Mouse (Mus musculus) lung, adult 2 months (tissue): ENCODE data around the gene Mylpf. TPM values are rescaled to one million over a fixed set of nuclear protein-coding genes. Genes with fewer than 3 reads are reported as not detected.
"Not testable (repeated sequence)": the region's sequence is repeated elsewhere in the genome, so short reads cannot be mapped to it uniquely, and the experiment has no call there.

Experiments
- DNase-seq: peaks from one replicate; pipeline ENCODE4 v3.0.0; 2022
- H3K4me1 ChIP-seq: fragments of 200-500 bp; 2 replicates; pipeline ENCODE4 v1.6.1; 2011; ENCODE audit warnings: low read length; ENCODE audit not compliant: control insufficient read depth, insufficient read depth
- H3K4me3 ChIP-seq: fragments of 200-500 bp; replicated peaks from 2 replicates; pipeline ENCODE3; 2011; ENCODE audit warnings: low read depth, mild to moderate bottlenecking, control low read depth, low read length; ENCODE audit errors: extremely low read depth
- CTCF ChIP-seq: fragments of 200-500 bp; IDR thresholded peaks from 2 replicates; pipeline ENCODE4 v1.5.1; 2011; ENCODE audit warnings: mild to moderate bottlenecking, low read length, control low read depth; ENCODE audit not compliant: insufficient read depth
- POLR2A ChIP-seq: fragments of 200-500 bp; IDR thresholded peaks from 2 replicates; pipeline ENCODE4 v1.6.1; 2011; ENCODE audit warnings: low read depth, mild to moderate bottlenecking, control low read depth, low read length, borderline replicate concordance; ENCODE audit errors: extremely low read depth
- WGBS: fragments of 180-500 bp; shearing (Covaris S2); methylation state at CpG from one replicate; pipeline ENCODE4 v1.1.7; 2018; 5-methylcytosine and 5-hydroxymethylcytosine counted together
- polyA plus RNA-seq: library from polyadenylated mRNA; depleted of rRNA; stranded (reverse); fragments of >200 nt; gene quantifications from 2 replicates; pipeline ENCODE4 v1.2.3, GENCODE M21; 2012

Gene Mylpf
- polyA plus RNA-seq, 1 experiment: 135 TPM

DNA sequence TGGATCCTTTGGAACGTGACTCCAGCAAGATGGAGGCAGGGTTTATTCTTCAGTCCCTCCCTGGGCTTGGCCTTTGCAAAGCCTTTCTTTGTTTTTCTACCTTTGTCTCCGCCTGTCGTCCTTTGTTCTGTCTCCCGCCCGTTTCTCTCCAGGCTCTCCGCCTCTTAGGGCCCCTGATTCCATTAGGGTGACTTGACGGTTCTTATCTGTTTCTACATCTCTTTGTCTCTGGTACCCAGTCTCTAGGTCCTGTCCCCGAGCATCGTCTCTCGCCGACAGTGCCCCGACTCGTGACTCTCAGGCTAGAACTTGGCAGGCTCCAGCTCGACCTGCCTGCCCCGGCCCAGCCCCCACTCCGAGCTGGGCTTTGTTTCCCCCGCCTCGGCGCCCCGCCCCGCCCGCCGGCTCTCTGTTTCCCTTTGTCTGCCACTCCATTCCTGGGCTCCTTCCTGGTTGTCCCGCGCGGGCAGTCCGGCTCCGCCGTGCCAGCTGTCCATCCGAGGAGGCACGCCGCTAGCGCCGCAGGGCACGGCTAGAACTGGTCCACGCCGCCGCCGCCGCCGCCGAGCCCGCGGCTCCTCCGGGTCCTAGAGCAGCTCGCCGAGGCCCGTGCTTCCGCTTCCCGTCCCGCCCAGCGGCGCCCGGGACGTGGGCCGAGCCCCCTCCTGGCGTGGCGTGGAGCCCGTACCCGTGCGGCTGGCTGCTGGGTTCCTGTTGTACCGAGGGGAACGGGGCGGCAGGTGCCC is 24.1 kb downstream of the Mylpf start, which contains the start of the genes Zfp553 and Sept1:
Gene Zfp553, plus strand, starts transcription at position 440 of the 746 bp plus-strand sequence.
Gene Sept1, minus strand, starts transcription at position 509 of the 746 bp plus-strand sequence.
- Histone ChIP-seq H3K4me1 (peaks cover 5% of the 10 kb centered on the region; the same call in 1 of the 2 replicates), H3K4me3 (peak within 1 kb of the TSS; percentile 77)
- under 1% methylated on average over 64 of the region's 64 CpGs for WGBS
- peak; percentile 88 for DNase-seq
- peak; percentile 45; the same call in 1 of the 2 replicates for TF ChIP-seq POLR2A
- TF ChIP-seq CTCF: no peak

DNA sequence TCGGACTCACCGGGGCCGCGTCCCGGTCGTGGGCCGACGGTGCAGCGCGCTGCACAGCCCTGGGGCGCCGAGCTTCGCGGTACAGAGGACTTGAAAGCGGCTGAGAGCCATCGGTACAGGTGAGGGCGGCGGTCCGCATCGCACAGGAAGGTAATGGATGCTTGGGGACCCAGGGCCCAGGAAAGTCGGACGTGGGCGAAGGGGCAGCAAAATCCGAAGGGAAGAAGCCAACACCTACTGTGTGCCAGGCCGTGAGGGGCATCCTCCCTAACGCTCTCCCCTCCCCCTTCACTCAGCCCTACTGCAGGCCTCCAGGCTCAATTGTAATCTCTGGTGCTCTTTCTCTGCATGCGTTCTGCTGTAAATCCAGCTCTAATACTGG is 24.7 kb downstream of the Mylpf start:
- Histone ChIP-seq H3K4me1 (peaks cover 5% of the 10 kb centered on the region; the same call in 1 of the 2 replicates), H3K4me3 (peak overlapping the region; percentile 77)
- TF ChIP-seq POLR2A (no peak), CTCF (no peak)
- 0% methylated on average over 27 of the region's 27 CpGs for WGBS
- no peak for DNase-seq

DNA sequence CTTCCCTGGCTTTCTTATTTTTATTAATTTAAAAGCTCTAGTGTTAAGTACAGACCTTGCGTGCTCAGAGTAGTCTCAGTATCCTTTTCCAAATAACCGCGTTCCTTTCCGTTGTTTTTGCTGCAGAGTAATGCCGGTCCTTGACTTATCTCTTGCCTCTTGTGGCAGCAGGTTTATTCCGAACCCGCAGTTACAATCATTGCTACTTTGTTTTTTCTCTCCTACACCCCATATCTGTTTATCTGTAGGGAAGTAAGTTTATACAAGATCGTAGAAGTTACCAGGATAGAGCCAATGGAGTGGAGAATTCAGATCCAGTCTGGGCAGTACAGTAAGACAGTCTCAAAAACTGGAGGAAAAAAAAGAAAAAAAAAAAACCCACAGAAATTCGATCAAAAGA is 25.1 kb downstream of the Mylpf start:
- TF ChIP-seq CTCF (no peak), POLR2A (no peak)
- DNase-seq: no peak
- whole genome bisulfite sequencing: 3% methylated on average over 9 of the region's 9 CpGs
- Histone ChIP-seq H3K4me3 (peak overlapping the region; percentile 16), H3K4me1 (peaks cover 5% of the 10 kb centered on the region; the same call in 1 of the 2 replicates)

DNA sequence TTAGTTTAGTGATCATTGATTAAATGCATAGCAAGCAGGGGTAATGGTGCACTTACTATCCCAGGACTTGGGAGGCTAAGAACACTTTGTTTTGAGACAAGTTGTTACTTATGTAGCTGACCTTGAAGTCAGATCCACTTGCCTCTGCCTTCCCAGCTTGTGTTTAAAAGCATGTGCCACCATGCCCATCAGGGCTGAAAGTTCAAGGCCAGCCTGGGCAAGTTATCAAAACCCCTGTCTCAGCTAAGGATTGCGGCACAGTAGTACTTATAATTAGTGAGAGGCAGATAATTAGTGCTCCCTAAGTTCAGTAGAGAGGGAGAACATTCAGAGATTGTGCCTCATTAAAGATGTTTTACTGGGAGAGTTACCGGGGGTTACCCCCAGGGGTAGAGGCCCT is 26.1 kb downstream of the Mylpf start:
- WGBS: 97% methylated on average over 2 of the region's 2 CpGs
- H3K4me1 ChIP-seq: peaks cover 5% of the 10 kb centered on the region; the same call in 1 of the 2 replicates
- TF ChIP-seq POLR2A (no peak), CTCF (no peak)

DNA sequence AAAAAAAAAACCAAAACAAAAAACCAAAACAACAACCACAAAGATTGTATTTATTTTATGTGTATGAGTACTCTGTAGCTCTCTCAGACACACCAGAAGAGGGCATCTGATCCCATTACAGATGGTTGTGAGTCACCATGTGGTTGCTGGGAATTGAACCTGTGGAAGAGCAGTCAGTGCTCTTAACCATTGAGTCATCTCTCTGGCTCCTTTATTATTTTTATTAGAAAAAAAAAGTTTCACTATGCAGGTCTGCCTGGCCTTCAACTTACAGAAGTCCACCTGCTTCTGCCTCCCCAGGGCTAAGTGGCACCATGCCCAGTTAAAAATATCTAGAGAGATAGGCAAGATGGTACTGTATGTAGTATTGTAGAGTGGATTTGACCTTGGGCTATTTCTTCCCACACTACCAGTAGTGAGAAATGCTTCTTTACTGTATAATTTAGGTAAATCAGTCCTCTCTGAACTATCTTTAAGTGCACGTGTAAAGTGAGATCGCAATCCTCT is 34.7 kb downstream of the Mylpf start:
- 42% methylated on average over 2 of the region's 2 CpGs for whole genome bisulfite sequencing
- DNase-seq: no peak
- Histone ChIP-seq H3K4me3 (no peak overlapping the region), H3K4me1 (peaks cover 10% of the 10 kb centered on the region)
- TF ChIP-seq CTCF: no peak
- no peak for TF ChIP-seq POLR2A

More for the DNA sequence above, 26.1 kb downstream of the Mylpf start:
- DNase-seq: no peak
- no peak overlapping the region for H3K4me3 ChIP-seq

DNA sequence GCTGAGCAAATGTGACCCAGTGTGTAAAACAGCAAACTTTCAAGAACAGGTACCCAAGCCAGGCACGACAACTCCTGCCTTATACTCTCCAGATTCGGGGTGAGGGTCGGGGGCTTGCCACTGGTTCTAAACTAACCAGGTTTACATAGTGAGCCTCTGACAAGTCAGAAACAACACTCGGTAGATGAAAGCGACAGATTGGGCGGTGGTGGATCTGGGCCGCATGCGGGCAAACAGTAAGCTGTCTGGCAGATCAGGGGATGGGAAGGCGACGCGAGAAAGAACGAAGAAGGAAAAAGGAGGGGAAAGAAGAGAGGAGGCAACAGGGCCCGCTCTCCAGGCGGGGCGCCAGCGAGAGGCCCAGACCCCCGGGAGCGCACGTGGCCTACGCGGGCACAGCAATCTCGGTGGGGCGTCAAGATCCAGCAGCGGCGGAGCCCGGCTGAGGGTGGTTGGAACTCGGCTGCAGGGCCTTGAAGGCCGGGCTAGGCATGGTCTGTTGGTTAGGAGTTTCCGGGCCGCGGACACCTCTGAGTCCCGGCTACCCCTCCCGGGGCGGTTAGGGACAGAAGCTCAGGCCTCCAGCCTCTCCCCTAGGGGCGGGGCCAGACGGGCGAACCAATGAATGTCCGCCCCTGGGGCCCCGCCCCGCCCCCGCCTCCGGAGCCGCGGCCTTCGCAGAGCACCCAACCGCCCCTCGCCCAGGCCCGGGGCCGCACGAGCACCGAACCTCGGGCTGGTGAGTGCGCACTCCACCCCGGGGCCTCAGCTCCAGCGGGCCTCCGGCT is 35.4 kb downstream of the Mylpf start, which contains the start of gene Zfp771:
Gene Zfp771, plus strand, starts transcription at position 405 of the 788 bp plus-strand sequence.
- TF ChIP-seq CTCF (no peak), POLR2A (peak; percentile 62)
- WGBS: 1% methylated on average over 56 of the region's 56 CpGs
- peak; percentile 89 for DNase-seq
- peak within 1 kb of the TSS; percentile 94 for H3K4me3 ChIP-seq
- peaks cover 10% of the 10 kb centered on the region for H3K4me1 ChIP-seq

DNA sequence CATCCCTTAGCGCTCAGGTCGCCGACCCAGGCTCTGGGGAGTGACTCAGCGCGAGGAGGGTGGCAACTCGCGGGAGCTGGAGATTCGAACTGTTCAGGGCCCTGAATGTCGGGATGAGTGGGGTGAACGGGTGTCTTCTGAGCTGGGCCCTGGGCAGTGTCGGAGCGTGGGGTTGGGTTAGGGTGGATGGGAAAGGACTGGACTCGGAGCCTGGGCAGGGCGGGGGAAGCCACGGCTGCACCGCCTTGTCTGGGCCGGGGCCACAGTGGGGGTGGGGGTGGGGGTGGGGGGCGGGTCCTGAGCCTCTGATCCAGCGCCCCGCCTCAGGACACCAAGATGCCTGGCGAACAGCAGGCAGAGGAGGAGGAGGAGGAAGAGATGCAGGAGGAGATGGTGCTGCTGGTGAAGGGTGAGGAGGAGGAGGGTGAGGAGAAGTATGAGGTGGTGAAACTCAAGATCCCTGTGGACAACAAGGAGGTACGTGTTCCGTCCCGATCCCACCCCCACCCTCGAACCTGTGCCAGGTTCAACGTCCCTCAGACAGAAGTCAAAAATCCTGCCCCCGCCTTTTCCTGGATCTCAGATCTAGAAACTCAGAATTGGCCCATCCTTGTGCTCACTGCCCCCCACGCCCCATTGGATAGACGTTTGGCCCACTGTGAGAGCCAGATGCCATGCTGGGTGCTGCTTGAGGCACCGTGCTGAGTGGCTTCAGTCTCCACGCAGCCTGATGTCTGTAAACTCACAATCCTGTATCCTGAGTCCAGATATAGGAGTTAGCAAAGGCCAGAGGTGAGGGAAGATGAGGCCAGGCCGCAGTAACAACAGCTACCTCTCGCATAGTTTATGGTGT is 36.2 kb downstream of the Mylpf start:
- Histone ChIP-seq H3K4me1 (peaks cover 10% of the 10 kb centered on the region), H3K4me3 (peak overlapping the region; percentile 94)
- WGBS: 10% methylated on average over 33 of the region's 33 CpGs

DNA sequence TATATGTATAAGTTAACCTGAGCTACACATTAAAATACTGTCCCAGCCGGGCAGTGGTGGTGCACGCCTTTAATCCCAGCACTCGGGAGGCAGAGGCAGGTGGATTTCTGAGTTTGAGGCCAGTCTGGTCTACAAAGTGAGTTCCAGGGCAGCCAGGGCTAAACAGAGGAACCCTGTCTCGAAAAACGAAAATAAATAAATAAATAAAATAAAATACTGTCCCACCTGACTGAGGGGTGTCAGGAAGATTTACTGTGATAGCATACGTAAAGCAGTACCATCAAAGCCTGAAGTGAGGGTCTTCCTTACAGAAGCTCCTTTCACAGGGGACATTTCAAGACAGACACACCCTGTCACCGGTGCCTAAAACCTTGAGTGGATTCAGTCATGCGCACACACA is 41.8 kb downstream of the Mylpf start:
- 88% methylated on average over 8 of the region's 8 CpGs for WGBS
- not testable (repeated sequence) for H3K4me3 ChIP-seq

More for the DNA sequence above, 36.2 kb downstream of the Mylpf start:
- TF ChIP-seq POLR2A (0 out of 2 replicates have a peak, but pooled peaks have one; percentile 23), CTCF (no peak)
- DNase-seq: no peak

DNA sequence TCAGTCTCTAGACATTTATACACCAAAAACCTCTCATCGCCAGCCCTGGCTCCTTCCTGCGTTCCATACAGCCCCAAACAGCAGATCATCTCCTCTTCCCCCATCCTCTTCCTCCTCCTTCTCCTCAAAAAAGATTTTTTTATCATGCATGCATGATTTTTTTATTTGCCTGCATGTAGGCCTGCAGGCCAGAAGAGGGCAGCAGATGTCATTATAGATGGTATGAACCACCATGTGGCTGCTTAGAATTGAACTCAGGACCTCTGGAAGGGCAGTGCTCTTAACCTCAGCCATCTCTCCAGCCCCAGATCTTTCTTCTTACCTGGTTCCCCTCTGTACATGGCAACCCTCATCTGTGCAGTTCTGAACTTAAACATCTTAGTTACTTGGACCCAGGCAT is 43.7 kb downstream of the Mylpf start:
- no peaks in the 10 kb centered on the region; the same call in 1 of the 2 replicates for H3K4me1 ChIP-seq
- DNase-seq: no peak
- TF ChIP-seq CTCF (peak; percentile 35; the same call in 1 of the 2 replicates), POLR2A (no peak)
- H3K4me3 ChIP-seq: no peak overlapping the region
- WGBS: 79% methylated on average over 2 of the region's 2 CpGs

More for the DNA sequence above, 41.8 kb downstream of the Mylpf start:
- H3K4me1 ChIP-seq, DNase-seq: not testable (repeated sequence)
